24 mouse cellular contexts compared by ENCODE assay signal in genomic region chr9:29011476-29011875, GRCm38 (mm10).
"Had no signal": no experiment of that assay in that cellular context is flagged by ENCODE, and none has a peak within 500 bp of the region (broad histone marks: within the 10 kb centered on the region; RNA-seq: fewer than 3 reads in every experiment).

No protein-coding gene starts in this region.

- H3K4me1 ChIP-seq: intestine, embryonic 15.5 days; limb, embryonic 13.5 days; limb, embryonic 15.5 days; liver, embryonic 12.5 days had no signal

- H3K27ac ChIP-seq: gastrocnemius, adult 2 months; heart, adult 2 months; heart, embryonic 13.5 days; heart, embryonic 15.5 days; hindbrain, embryonic 14.5 days; intestine, embryonic 15.5 days; limb, embryonic 13.5 days; limb, embryonic 15.5 days; liver, embryonic 12.5 days; liver, embryonic 14.5 days had no signal

- DNase-seq: gastrocnemius, adult 2 months; gastrocnemius, postnatal 10 days; gastrocnemius, postnatal 25 days; heart, adult 2 months; heart, postnatal 4 days; kidney, adult 18-20 months; kidney, adult 8-10 months; kidney, postnatal 10 days; kidney, postnatal 25 days; kidney, postnatal 4 days; layer of hippocampus, adult 9-11 months; layer of hippocampus, postnatal 36 days; left cerebral cortex, postnatal 4 days had no signal

- H3K9ac ChIP-seq: heart, embryonic 13.5 days; heart, embryonic 15.5 days; hindbrain, embryonic 14.5 days; intestine, embryonic 15.5 days; limb, embryonic 13.5 days; limb, embryonic 15.5 days; liver, embryonic 12.5 days; liver, embryonic 14.5 days had no signal

- H3K9me3 ChIP-seq: heart, embryonic 13.5 days; heart, embryonic 15.5 days; intestine, embryonic 15.5 days; limb, embryonic 13.5 days; limb, embryonic 15.5 days; liver, embryonic 12.5 days had no signal

- ATAC-seq: hindbrain, embryonic 16.5 days; inflammation-experienced regulatory T-cells, adult 6 months; intestine, embryonic 15.5 days; intestine, postnatal 0 days; liver, embryonic 12.5 days had no signal

- H3K4me3 ChIP-seq: gastrocnemius, adult 2 months; heart, adult 2 months; heart, embryonic 13.5 days; heart, embryonic 15.5 days; intestine, embryonic 15.5 days; limb, embryonic 13.5 days; limb, embryonic 15.5 days; liver, embryonic 12.5 days had no signal

- H3K4me2 ChIP-seq: heart, embryonic 13.5 days; heart, embryonic 15.5 days; hindbrain, embryonic 14.5 days; intestine, embryonic 15.5 days; limb, embryonic 13.5 days; limb, embryonic 15.5 days; liver, embryonic 12.5 days had no signal

- H3K27me3 ChIP-seq: heart, embryonic 13.5 days; heart, embryonic 15.5 days; intestine, embryonic 15.5 days; limb, embryonic 13.5 days; limb, embryonic 15.5 days; liver, embryonic 12.5 days had no signal

- H3K36me3 ChIP-seq: heart, embryonic 13.5 days; heart, embryonic 15.5 days; intestine, embryonic 15.5 days; limb, embryonic 13.5 days; limb, embryonic 15.5 days; liver, embryonic 12.5 days had no signal
